Mouse (Mus musculus): Measurements from ENCODE around the gene Iqgap2. TPM values are rescaled to one million over a fixed set of nuclear protein-coding genes. Genes with fewer than 3 reads are reported as not detected.

The Iqgap2 gene
- polyA plus RNA-seq, 1 experiment from 2014 or later: 16.6 TPM

DNA sequence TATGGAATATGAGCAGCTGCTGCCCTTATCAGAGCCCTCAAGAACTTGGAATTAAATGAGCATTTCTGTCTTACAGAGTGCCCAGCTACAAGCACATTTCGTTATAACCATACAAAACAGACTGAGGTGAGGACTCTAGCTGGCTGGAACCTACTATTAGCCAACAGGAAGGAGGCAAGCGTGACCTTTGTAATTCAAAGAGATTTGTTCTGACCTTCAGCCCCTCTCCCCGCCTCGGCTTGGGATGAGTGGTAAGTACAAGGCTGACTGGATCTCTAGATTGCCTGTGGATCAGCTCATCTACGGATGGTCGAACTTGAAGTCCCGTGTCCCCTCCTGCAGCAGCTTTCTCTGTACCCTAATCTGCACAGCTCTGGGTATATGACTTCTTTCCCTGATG is 265.0 kb downstream of the Iqgap2 start:
- Histone ChIP-seq H3K4me2 (replicated peaks) (no peak overlapping the region), H3K4me1 (no peaks in the 10 kb centered on the region), H3K27ac (no peak overlapping the region), H3K4me3 (no peak overlapping the region), H3K9ac (no peak overlapping the region), H3K9me3 (no peaks in the 10 kb centered on the region), H3K27me3 (no peaks in the 10 kb centered on the region), H3K36me3 (peaks cover 17% of the 10 kb centered on the region)
- ATAC-seq (ENCODE audit: insufficient number of reproducible peaks, insufficient read depth, low FRiP score, low TSS enrichment): no peak
- 35% methylated on average over 7 of the region's 7 CpGs for WGBS

DNA sequence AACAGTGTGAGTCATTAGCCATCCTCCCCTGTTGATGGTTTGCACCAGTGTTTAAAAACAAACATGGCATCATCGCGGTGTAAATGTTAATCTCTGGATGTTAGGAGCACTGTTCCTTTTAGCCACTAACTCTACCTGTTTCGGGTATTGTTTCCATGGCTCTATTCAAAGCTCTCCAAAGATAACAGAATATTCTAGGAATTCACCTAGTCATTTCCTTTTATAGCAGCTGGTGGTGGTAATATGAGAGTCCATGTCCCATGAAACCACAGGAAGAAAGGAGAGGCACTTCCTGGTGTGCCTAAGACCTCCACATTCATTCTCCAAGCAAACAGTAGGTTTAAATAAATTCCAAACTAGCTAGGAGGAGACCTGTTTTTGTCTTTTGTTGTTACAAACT is 268.7 kb downstream of the Iqgap2 start:
- no peak overlapping the region for H3K9ac ChIP-seq
- H3K27me3 ChIP-seq: no peaks in the 10 kb centered on the region
- no peak overlapping the region for H3K4me3 ChIP-seq
- ATAC-seq (ENCODE audit: insufficient number of reproducible peaks, insufficient read depth, low FRiP score, low TSS enrichment): no peak
- H3K36me3 ChIP-seq: peaks cover 3% of the 10 kb centered on the region; the same call in 1 of the 2 replicates
- H3K9me3 ChIP-seq: no peaks in the 10 kb centered on the region
- no peak overlapping the region for H3K27ac ChIP-seq
- no peak overlapping the region for H3K4me2 ChIP-seq (replicated peaks)
- no peaks in the 10 kb centered on the region for H3K4me1 ChIP-seq
- WGBS: 90% methylated on average over 3 of the region's 3 CpGs

DNA sequence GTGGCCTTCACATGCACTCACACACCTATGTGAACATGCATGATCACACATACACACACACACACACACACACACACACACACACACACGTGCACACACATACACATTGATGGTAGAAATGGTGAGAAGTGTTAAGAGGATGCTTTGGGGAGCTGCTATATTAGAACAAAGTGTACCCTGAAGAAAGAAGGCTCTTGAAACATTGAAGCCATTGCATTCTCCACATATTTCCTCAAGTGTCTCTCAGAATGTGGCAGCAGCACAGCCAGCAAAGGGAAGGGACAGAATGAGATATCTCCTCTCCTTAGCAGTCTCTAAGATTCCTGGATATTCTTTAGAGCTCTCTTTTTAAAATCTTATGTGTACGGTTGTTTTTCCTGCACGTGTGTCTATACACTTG is 270.2 kb downstream of the Iqgap2 start:
- Histone ChIP-seq H3K36me3 (no peaks in the 10 kb centered on the region), H3K9me3 (no peaks in the 10 kb centered on the region), H3K4me2 (replicated peaks) (no peak overlapping the region), H3K9ac (no peak overlapping the region), H3K27ac (no peak overlapping the region), H3K4me3 (no peak overlapping the region), H3K4me1 (peaks cover 3% of the 10 kb centered on the region), H3K27me3 (no peaks in the 10 kb centered on the region)
- no peak for ATAC-seq (ENCODE audit: insufficient number of reproducible peaks, insufficient read depth, low FRiP score, low TSS enrichment)
- 83% methylated on average over 3 of the region's 3 CpGs for WGBS

DNA sequence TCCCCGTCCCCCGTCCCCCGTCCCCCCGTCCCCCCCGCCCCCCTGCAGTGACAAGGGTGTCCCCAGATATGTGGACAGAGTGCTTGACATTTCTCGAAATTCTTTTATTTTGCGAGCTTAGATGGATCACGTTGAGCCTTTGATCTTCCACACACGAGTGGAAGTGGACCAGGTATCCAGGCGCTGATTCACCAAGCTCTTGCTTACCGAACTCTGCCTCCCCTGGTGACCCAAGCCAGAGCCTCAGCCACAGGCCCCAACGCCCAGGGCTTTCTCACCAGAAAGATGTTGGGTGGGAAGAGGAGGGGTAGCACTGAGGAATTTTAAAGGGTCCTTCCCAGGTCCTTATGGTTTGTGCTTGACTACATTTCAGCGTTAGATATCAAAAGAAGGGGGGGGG is 272.9 kb downstream of the Iqgap2 start:
- 5% methylated on average over 13 of the region's 13 CpGs for WGBS
- no peaks in the 10 kb centered on the region for H3K9me3 ChIP-seq
- 0 out of 2 replicates have a peak, but pooled peaks have one; percentile 11 for ATAC-seq (ENCODE audit: insufficient number of reproducible peaks, insufficient read depth, low FRiP score, low TSS enrichment)

DNA sequence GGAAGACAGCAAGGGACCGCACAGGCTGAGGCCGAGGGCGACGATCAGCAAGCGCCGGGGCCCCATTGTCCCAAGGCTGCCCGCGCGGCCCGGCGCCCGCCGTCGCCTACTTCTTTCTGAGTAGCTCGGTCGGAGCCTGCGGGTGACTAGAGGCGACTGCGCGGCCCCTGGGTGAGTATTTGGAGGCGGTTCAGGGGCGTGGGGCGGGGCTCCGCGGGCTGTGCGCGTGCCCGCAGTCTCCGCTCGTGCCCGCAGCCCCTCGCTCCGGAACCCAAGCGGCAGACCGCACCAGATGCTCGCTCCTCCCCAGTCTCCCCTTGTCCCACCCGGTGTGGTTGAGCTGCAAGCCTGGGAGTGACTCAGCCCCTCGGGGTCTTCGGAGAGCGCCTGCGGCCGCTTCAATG is 273.4 kb downstream of the Iqgap2 start, which contains the start of gene F2r:
Gene F2r (minus strand): TSS at position 179 of the 404 bp plus-strand sequence.
- Histone ChIP-seq H3K4me3 (peak within 1 kb of the TSS; percentile 81), H3K4me1 (peaks cover 23% of the 10 kb centered on the region), H3K27me3 (no peaks in the 10 kb centered on the region), H3K36me3 (peaks cover 6% of the 10 kb centered on the region), H3K9ac (peak within 1 kb of the TSS; percentile 91), H3K4me2 (replicated peaks) (peak within 1 kb of the TSS; percentile 70), H3K27ac (peak within 1 kb of the TSS; percentile 85), H3K9me3 (no peaks in the 10 kb centered on the region)
- peak; percentile 89 for ATAC-seq (ENCODE audit: insufficient number of reproducible peaks, insufficient read depth, low FRiP score, low TSS enrichment)
- 0% methylated on average over 42 of the region's 42 CpGs for WGBS

More for the DNA sequence above, 272.9 kb downstream of the Iqgap2 start:
- Histone ChIP-seq H3K27me3 (no peaks in the 10 kb centered on the region), H3K4me3 (peak overlapping the region; percentile 81), H3K4me2 (replicated peaks) (peak overlapping the region; percentile 70), H3K36me3 (peaks cover 6% of the 10 kb centered on the region), H3K4me1 (peaks cover 23% of the 10 kb centered on the region), H3K9ac (peak overlapping the region; percentile 91), H3K27ac (peak overlapping the region; percentile 85)

DNA sequence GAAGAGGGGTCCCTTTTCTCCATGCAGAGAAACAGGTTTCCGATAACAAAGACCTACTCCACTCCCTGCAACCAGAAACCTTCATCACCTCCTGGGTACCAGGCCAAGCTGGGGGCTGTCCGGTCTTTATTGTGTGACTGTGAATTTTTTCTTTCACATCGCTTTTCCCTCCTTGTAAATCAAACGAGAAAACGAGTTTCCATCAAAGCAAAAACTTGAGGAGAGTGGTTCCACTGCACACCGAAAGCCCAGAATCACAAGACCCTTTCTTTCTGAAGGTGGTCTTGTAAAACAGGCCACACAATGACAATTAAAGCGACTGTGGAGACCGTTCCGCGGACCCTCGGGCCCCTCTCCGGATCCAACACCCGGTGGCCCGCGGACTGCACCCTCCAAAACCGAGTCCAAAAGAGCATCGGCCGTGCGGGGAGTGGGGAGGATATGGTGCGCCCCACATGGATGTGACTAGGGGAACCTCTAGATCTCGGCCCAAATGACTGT is 274.0 kb downstream of the Iqgap2 start:
- Histone ChIP-seq H3K9me3 (no peaks in the 10 kb centered on the region), H3K4me1 (peaks cover 23% of the 10 kb centered on the region), H3K9ac (peak overlapping the region; percentile 91), H3K27ac (peak overlapping the region; percentile 85), H3K27me3 (no peaks in the 10 kb centered on the region), H3K4me2 (replicated peaks) (peak overlapping the region; percentile 70), H3K4me3 (peak overlapping the region; percentile 81), H3K36me3 (peaks cover 6% of the 10 kb centered on the region)
- under 1% methylated on average over 21 of the region's 21 CpGs for WGBS
- ATAC-seq (ENCODE audit: insufficient number of reproducible peaks, insufficient read depth, low FRiP score, low TSS enrichment): peak; percentile 30

DNA sequence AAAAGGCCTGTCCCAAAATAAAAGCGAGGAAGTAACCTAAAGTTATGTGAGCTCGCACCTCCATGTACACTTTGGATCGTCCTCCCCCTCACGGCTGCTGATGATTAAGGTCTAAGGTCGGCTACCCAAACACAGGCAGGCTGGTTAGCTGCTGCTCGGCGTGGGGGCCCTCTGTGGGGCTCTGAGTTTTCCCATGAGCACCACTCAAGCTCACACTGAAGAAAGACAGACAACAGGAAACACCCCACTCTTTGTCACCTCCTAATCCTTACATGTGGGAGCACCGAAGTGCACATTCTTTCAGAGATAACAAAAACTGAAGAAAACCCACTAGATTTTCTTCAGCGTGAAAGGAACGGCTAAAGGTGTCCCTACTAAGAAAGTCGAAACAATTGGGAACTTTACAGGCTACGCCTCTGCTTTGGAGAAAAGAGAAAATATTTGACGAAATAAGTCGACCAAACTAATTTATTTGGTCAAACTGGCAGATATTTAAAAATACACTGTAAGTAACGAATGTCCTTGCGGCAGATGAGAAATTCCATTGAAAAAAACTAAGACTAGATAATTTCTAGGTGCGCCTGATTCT is 274.5 kb downstream of the Iqgap2 start:
- WGBS: 7% methylated on average over 17 of the region's 17 CpGs
- Histone ChIP-seq H3K27ac (peak overlapping the region; percentile 32; the same call in 1 of the 2 replicates), H3K9me3 (no peaks in the 10 kb centered on the region), H3K4me2 (replicated peaks) (peak overlapping the region; percentile 70), H3K36me3 (peaks cover 8% of the 10 kb centered on the region), H3K4me3 (peak overlapping the region; percentile 81), H3K27me3 (no peaks in the 10 kb centered on the region), H3K4me1 (peaks cover 23% of the 10 kb centered on the region), H3K9ac (peak overlapping the region; percentile 91)
- no peak for ATAC-seq (ENCODE audit: insufficient number of reproducible peaks, insufficient read depth, low FRiP score, low TSS enrichment)

DNA sequence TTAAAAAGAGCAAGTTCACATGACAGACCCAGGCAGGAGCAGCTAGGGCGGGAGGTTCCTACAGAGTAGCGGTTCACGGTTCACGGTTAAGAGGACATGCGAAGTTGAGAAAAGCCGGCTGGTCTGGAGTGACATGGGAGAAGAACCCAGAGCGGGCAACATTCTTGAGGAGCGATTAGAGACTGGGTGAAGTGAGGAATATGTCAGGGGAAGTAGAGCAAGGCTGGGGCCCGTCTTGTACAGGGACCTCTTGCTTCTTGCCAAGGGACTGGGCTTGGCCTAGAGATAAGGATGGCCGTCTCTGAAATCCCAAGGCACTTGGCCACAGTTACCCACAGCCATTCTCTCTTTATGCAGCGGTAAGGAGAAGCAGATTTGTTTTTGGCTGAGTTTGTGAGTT is 275.2 kb downstream of the Iqgap2 start:
- ATAC-seq (ENCODE audit: insufficient number of reproducible peaks, insufficient read depth, low FRiP score, low TSS enrichment): no peak
- peak overlapping the region; percentile 52; the same call in 1 of the 2 replicates for H3K27ac ChIP-seq

DNA sequence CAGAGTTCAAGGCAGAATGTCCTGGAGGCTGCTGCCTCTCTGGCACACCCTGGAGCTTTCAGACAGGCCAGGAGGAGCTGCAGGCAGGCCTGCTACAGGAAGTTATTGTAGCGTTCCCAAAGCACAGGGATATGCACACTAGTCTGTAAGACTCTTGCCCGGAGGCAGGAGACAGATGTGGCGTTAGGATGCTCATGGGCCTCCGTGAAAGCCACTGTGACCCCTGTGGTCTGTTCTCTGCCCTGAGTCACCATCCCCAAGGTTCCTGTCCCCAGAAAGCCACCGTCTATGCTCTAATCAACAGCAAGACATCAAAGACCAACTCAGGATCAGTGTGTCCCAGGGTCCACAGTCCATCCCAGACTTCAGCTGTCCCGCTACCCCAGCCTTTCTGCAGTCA is 277.0 kb downstream of the Iqgap2 start:
- H3K4me3 ChIP-seq: no peak overlapping the region
- WGBS: 47% methylated on average over 6 of the region's 6 CpGs

More for the DNA sequence above, 275.2 kb downstream of the Iqgap2 start:
- Histone ChIP-seq H3K27me3 (no peaks in the 10 kb centered on the region), H3K9me3 (no peaks in the 10 kb centered on the region), H3K4me1 (peaks cover 23% of the 10 kb centered on the region), H3K4me3 (peak overlapping the region; percentile 81), H3K36me3 (peaks cover 15% of the 10 kb centered on the region), H3K9ac (peak overlapping the region; percentile 91; the same call in 1 of the 2 replicates), H3K4me2 (replicated peaks) (peak overlapping the region; percentile 70)
- WGBS: 60% methylated on average over 11 of the region's 11 CpGs

DNA sequence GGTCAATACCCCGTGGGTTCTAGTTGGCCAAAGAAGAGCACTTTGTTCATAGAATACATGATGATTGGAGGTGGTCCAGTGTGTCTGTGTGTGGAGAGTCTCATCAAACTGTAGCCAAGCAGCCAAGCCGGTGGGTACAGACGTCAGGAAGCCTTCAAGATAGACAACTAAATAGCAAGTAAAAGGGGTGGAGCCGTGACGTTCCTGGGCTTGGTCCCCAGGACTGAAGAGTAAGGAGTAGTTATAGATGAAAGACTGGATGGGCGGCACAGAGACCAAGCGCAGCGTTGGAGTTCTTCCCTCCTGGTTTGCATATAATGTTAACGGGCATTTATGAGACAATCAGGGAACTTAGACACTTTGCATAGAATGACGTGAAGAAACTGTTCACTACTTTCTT is 279.5 kb downstream of the Iqgap2 start:
- Histone ChIP-seq H3K4me3 (no peak overlapping the region), H3K27me3 (no peaks in the 10 kb centered on the region), H3K9ac (no peak overlapping the region), H3K4me2 (replicated peaks) (no peak overlapping the region), H3K9me3 (no peaks in the 10 kb centered on the region), H3K27ac (no peak overlapping the region), H3K4me1 (peaks cover 23% of the 10 kb centered on the region), H3K36me3 (peaks cover 29% of the 10 kb centered on the region)
- WGBS: 90% methylated on average over 10 of the region's 10 CpGs
- ATAC-seq (ENCODE audit: insufficient number of reproducible peaks, insufficient read depth, low FRiP score, low TSS enrichment): no peak

More for the DNA sequence above, 277.0 kb downstream of the Iqgap2 start:
- Histone ChIP-seq H3K27ac (no peak overlapping the region; the same call in 1 of the 2 replicates), H3K36me3 (peaks cover 23% of the 10 kb centered on the region), H3K4me1 (peaks cover 23% of the 10 kb centered on the region), H3K9ac (no peak overlapping the region), H3K4me2 (replicated peaks) (peak overlapping the region; percentile 5; the same call in 1 of the 2 replicates), H3K27me3 (no peaks in the 10 kb centered on the region), H3K9me3 (no peaks in the 10 kb centered on the region)
- ATAC-seq (ENCODE audit: insufficient number of reproducible peaks, insufficient read depth, low FRiP score, low TSS enrichment): no peak

DNA sequence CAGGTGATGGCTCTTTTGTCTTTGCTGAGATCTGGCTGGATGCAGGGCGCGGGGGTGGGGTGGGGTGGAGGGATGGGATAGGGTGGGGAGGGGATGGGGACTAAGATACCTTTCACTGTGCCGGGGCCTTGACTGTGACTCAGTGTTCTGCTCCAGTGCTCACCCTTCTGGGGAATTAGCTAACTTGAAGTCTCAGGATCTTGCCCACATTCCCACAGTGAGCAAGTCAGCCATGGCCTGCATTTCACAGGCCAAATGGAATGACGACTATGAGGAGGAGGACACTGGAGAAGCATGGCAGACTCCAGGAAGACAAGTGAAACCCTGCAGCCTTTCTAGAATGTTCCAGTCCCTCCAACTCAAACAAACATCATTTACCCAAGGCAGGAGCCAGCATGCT is 280.0 kb downstream of the Iqgap2 start:
- WGBS: 85% methylated on average over 4 of the region's 4 CpGs
- peaks cover 29% of the 10 kb centered on the region for H3K36me3 ChIP-seq

More for the DNA sequence above, 280.0 kb downstream of the Iqgap2 start:
- no peak for ATAC-seq (ENCODE audit: insufficient number of reproducible peaks, insufficient read depth, low FRiP score, low TSS enrichment)
- H3K4me2 ChIP-seq (replicated peaks): no peak overlapping the region
- no peak overlapping the region for H3K27ac ChIP-seq
- H3K4me3 ChIP-seq: no peak overlapping the region
- no peak overlapping the region for H3K9ac ChIP-seq
- no peaks in the 10 kb centered on the region for H3K27me3 ChIP-seq
- peaks cover 22% of the 10 kb centered on the region for H3K4me1 ChIP-seq
- H3K9me3 ChIP-seq: no peaks in the 10 kb centered on the region

Measured in embryonic facial prominence, embryonic 12.5 days (tissue).